Comparison of ENCODE assay signal across 15 mouse cellular contexts in genomic region chr16:12116926-12117325, GRCm38 (mm10).
"Had no signal": no experiment of that assay in that cellular context is flagged by ENCODE, and none has a peak within 500 bp of the region (broad histone marks: within the 10 kb centered on the region; RNA-seq: fewer than 3 reads in every experiment).

No protein-coding gene starts in this region.

- H3K4me3 ChIP-seq: megakaryocyte, embryonic 14.5 days; midbrain, embryonic 13.5 days; midbrain, embryonic 15.5 days; neural tube, embryonic 12.5 days; stomach, embryonic 15.5 days had no signal

- H3K27ac ChIP-seq: macrophage; midbrain, embryonic 13.5 days; midbrain, embryonic 15.5 days; neural tube, embryonic 12.5 days; stomach, embryonic 15.5 days; stomach, postnatal 0 days had no signal

- DNase-seq: lung, adult 18-20 months; lung, embryonic 14.5 days; lung, postnatal 10 days; lung, postnatal 36 days; right cerebral cortex, postnatal 25 days; thymus, adult 2 months; thymus, postnatal 25 days; thymus, postnatal 4 days had no signal

- ATAC-seq: midbrain, embryonic 13.5 days; midbrain, embryonic 15.5 days had no signal
